ENCODE assay signal across 8 mouse cellular contexts in genomic region chr9:59486549-59487065, GRCm38 (mm10). TPM values are rescaled to one million over a fixed set of nuclear protein-coding genes. Genes with fewer than 3 reads are reported as not detected.
DNase-seq lines count a peak whose midpoint lies in the region; ATAC-seq lines count a peak whose summit lies in the region.

Arih1 (minus strand) TSS chr9:59486618.

- ATAC-seq in hindbrain, embryonic 15.5 days (ENCODE audit: low FRiP score, low read depth), result peak; percentile 99

- peak within 1 kb of the TSS; percentile 94 for H3K27ac ChIP-seq in hindbrain, embryonic 15.5 days (replicated peaks)

- H3K4me3 ChIP-seq in hindbrain, embryonic 15.5 days, result peak within 1 kb of the TSS; percentile 89

- no peaks in the 10 kb centered on the region for H3K36me3 ChIP-seq in hindbrain, embryonic 15.5 days

- peak; percentile 100 for DNase-seq in T-cell, adult 2 months (ENCODE audit: low spot score)
- peak; percentile 99 to 100 for DNase-seq in cerebellum, postnatal 36 days
- DNase-seq in frontal cortex, postnatal 36 days (ENCODE audit: low spot score in 2 of 2), result peak; percentile 99
- peak; percentile 99 for DNase-seq in left cerebral cortex, adult 11 months (ENCODE audit: low spot score)
- DNase-seq in lung, postnatal 4 days, result peak; percentile 99 to 100
- DNase-seq in retina, postnatal 7 days (ENCODE audit: low read depth, low spot score), result peak; percentile 96
- DNase-seq in urinary bladder, adult 2 months (ENCODE audit: low spot score), result peak; percentile 98

- no peaks in the 10 kb centered on the region for H3K9me3 ChIP-seq in hindbrain, embryonic 15.5 days

- peak within 1 kb of the TSS; percentile 94 for H3K9ac ChIP-seq in hindbrain, embryonic 15.5 days

- H3K4me2 ChIP-seq in hindbrain, embryonic 15.5 days, result peak within 1 kb of the TSS; percentile 82

- no peaks in the 10 kb centered on the region for H3K27me3 ChIP-seq in hindbrain, embryonic 15.5 days

- 1% methylated on average over 53 of the region's 56 CpGs for WGBS in hindbrain, embryonic 15.5 days

- peaks cover 33% of the 10 kb centered on the region for H3K4me1 ChIP-seq in hindbrain, embryonic 15.5 days (replicated peaks)

RNA-seq across cellular contexts. Expression of gene Arih1, which starts in this region (rescaled TPM):
- polyA plus RNA-seq in hindbrain, embryonic 15.5 days (2015; fragmentation: Nextera tagmentation; extraction: Ambion mirVana), result 16.9 and 17.2 TPM in 2 replicates
- polyA plus RNA-seq in urinary bladder, adult 2 months (2012; rRNA removed), result 40.0 and 45.5 TPM in 2 replicates

Comparison
In these comparisons a context has a peak if more than half of its experiments do, and no peak if none do; other contexts are left out.
1. Peak in every context shown above with its lines: DNase-seq, ATAC-seq, H3K4me3 ChIP-seq and H3K27ac ChIP-seq.